Mouse (Mus musculus): ENCODE results near the gene Slc45a2.
A peak's percentile ranks its signal among the peaks of the same experiment; 100 is the strongest.

- TF ChIP-seq CTCF (IDR thresholded peaks at IDR 0.05): peak; percentile 62
- TF ChIP-seq EP300 (IDR thresholded peaks at IDR 0.05): no peak
Observed at GRCm38 (mm10) chr15:11008756-11009155, 8.2 kb downstream of the Slc45a2 start.

Measured in lung, postnatal 0 days (tissue).